In the genomic region with DNA sequence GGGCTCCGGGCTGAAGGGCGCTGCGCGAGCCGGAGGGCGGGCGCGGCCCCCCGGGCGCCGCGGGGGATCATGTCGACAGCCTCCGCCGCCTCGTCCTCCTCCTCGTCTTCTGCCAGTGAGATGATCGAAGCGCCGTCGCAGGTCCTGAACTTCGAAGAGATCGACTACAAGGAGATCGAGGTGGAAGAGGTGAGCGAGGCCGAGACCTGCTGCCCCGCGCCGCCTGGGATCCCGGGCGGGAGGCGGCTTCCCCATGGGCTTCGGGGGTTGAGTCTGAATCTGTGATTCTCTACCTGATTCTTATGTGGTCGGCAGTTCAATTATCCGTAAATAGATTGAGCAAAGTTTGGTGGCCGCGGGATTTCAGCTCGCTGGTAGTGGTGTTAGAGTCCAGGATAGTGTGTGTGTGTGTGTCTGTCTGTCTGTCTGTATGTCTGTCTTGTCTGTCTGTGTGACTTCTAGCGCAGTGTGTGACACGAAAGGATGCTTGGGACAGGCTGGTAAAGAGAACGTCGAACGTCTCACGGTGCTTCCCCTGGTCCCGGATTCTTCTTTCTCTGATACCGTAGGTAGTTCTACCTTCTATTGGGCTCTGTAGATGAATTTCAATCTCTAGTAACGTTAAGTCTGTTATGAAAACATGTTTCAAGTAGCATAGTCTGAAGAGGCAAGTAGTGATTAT, we compare ENCODE assay signal across 8 mouse cellular contexts. TPM values are rescaled to one million over a fixed set of nuclear protein-coding genes. Genes with fewer than 3 reads are reported as not detected.
DNase-seq lines count a peak whose midpoint lies in the region; ATAC-seq and TF ChIP-seq lines count a peak whose summit lies in the region.

No protein-coding gene starts in this region.

- no peak for TF ChIP-seq CTCF in kidney, adult 2 months (conservative IDR thresholded peaks at IDR 0.05; ENCODE audit: insufficient read depth, insufficient read length, low read depth, low read length)
- TF ChIP-seq CTCF in ES-Bruce4 (IDR thresholded peaks at IDR 0.05; ENCODE audit: low read depth, low read length): no peak

- peak overlapping the region; percentile 61 for H3K4me2 ChIP-seq in limb, embryonic 15.5 days
- H3K4me2 ChIP-seq in neural tube, embryonic 14.5 days (ENCODE audit: low read depth, low read length): peak overlapping the region; percentile 60

- H3K27ac ChIP-seq in kidney, adult 2 months (ENCODE audit: insufficient read depth, low read depth, low read length): peak overlapping the region; percentile 65
- H3K27ac ChIP-seq in ES-Bruce4 (ENCODE audit: insufficient read depth, low read length): peak overlapping the region; percentile 3
- peak overlapping the region; percentile 97 for H3K27ac ChIP-seq in forebrain, embryonic 10.5 days
- peak overlapping the region; percentile 99 for H3K27ac ChIP-seq in limb, embryonic 15.5 days
- peak overlapping the region; percentile 99 for H3K27ac ChIP-seq in neural tube, embryonic 14.5 days (ENCODE audit: low read depth, low read length)

- WGBS in kidney, adult 2 months: under 1% methylated on average over 47 of the region's 47 CpGs
- whole genome bisulfite sequencing in forebrain, embryonic 10.5 days: 1% methylated on average over 47 of the region's 47 CpGs
- WGBS in limb, embryonic 15.5 days: under 1% methylated on average over 47 of the region's 47 CpGs
- under 1% methylated on average over 47 of the region's 47 CpGs for WGBS in neural tube, embryonic 14.5 days

- ATAC-seq in limb, embryonic 15.5 days (ENCODE audit: insufficient number of reproducible peaks, low FRiP score, low TSS enrichment, low read depth): no peak
- ATAC-seq in neural tube, embryonic 14.5 days (ENCODE audit: low read depth): no peak

- H3K4me1 ChIP-seq in kidney, adult 2 months (ENCODE audit: control insufficient read depth, insufficient read depth, low read length): peaks cover 2% of the 10 kb centered on the region; the same call in 1 of the 2 replicates
- no peaks in the 10 kb centered on the region for H3K4me1 ChIP-seq in ES-Bruce4 (ENCODE audit: control insufficient read depth, insufficient read depth, low read length)
- peaks cover 25% of the 10 kb centered on the region for H3K4me1 ChIP-seq in forebrain, embryonic 10.5 days
- H3K4me1 ChIP-seq in limb, embryonic 15.5 days: peaks cover 14% of the 10 kb centered on the region
- H3K4me1 ChIP-seq in neural tube, embryonic 14.5 days (ENCODE audit: control insufficient read depth, insufficient read depth, low read length): peaks cover 13% of the 10 kb centered on the region

- DNase-seq in kidney, adult 2 months: peak; percentile 3
- no peak for DNase-seq in kidney, postnatal 14 days
- DNase-seq in forebrain, embryonic 10.5 days (ENCODE audit: extremely low spot score, low spot score): no peak
- DNase-seq in retina, embryonic 14.5 days (ENCODE audit: low spot score): no peak
- DNase-seq in cerebellum, adult 11-12 months: no peak

- no peaks in the 10 kb centered on the region for H3K36me3 ChIP-seq in kidney, adult 2 months (ENCODE audit: control insufficient read depth, insufficient read depth, low read length)
- no peaks in the 10 kb centered on the region for H3K36me3 ChIP-seq in ES-Bruce4 (ENCODE audit: control insufficient read depth, insufficient read depth, low read length, poor library complexity, severe bottlenecking)
- no peaks in the 10 kb centered on the region; the same call in 1 of the 2 replicates for H3K36me3 ChIP-seq in forebrain, embryonic 10.5 days (replicated peaks)
- H3K36me3 ChIP-seq in limb, embryonic 15.5 days: no peaks in the 10 kb centered on the region
- H3K36me3 ChIP-seq in neural tube, embryonic 14.5 days (ENCODE audit: control insufficient read depth, insufficient read depth, low read length): no peaks in the 10 kb centered on the region

- peak overlapping the region; percentile 95 for H3K9ac ChIP-seq in ES-Bruce4 (ENCODE audit: low read depth, poor library complexity, severe bottlenecking)
- H3K9ac ChIP-seq in limb, embryonic 15.5 days: peak overlapping the region; percentile 88
- H3K9ac ChIP-seq in neural tube, embryonic 14.5 days (replicated peaks; ENCODE audit: low read depth, low read length): peak overlapping the region; percentile 90

- TF ChIP-seq POLR2A in kidney, adult 2 months (IDR thresholded peaks at IDR 0.05; ENCODE audit: low read depth, low read length): no peak
- no peak for TF ChIP-seq POLR2A in ES-Bruce4 (IDR thresholded peaks at IDR 0.05; ENCODE audit: insufficient read depth, low read length)

- no peak for TF ChIP-seq EP300 in ES-Bruce4 (IDR thresholded peaks at IDR 0.05; ENCODE audit: insufficient read depth, low read depth, low read length)

- no peaks in the 10 kb centered on the region for H3K9me3 ChIP-seq in ES-Bruce4 (replicated peaks; ENCODE audit: control insufficient read depth, insufficient read depth, low read length, poor library complexity, severe bottlenecking)
- no peaks in the 10 kb centered on the region for H3K9me3 ChIP-seq in forebrain, embryonic 10.5 days
- no peaks in the 10 kb centered on the region for H3K9me3 ChIP-seq in limb, embryonic 15.5 days
- no peaks in the 10 kb centered on the region for H3K9me3 ChIP-seq in neural tube, embryonic 14.5 days (ENCODE audit: control insufficient read depth, low read length)

- H3K4me3 ChIP-seq in kidney, adult 2 months (ENCODE audit: insufficient read depth, low read depth, low read length): peak overlapping the region; percentile 85
- peak overlapping the region; percentile 91 for H3K4me3 ChIP-seq in ES-Bruce4 (ENCODE audit: low read depth, low read length)
- peak overlapping the region; percentile 90 for H3K4me3 ChIP-seq in forebrain, embryonic 10.5 days
- peak overlapping the region; percentile 78 for H3K4me3 ChIP-seq in limb, embryonic 15.5 days
- peak overlapping the region; percentile 81 for H3K4me3 ChIP-seq in neural tube, embryonic 14.5 days (ENCODE audit: low read depth, low read length)

- H3K27me3 ChIP-seq in kidney, adult 2 months (replicated peaks; ENCODE audit: control insufficient read depth, insufficient read depth, low read length): no peaks in the 10 kb centered on the region
- no peaks in the 10 kb centered on the region for H3K27me3 ChIP-seq in ES-Bruce4 (ENCODE audit: control insufficient read depth, insufficient read depth, low read length, poor library complexity, severe bottlenecking)
- no peaks in the 10 kb centered on the region for H3K27me3 ChIP-seq in forebrain, embryonic 10.5 days (ENCODE audit: poor library complexity, severe bottlenecking)
- no peaks in the 10 kb centered on the region for H3K27me3 ChIP-seq in limb, embryonic 15.5 days
- H3K27me3 ChIP-seq in neural tube, embryonic 14.5 days (ENCODE audit: control insufficient read depth, insufficient read depth, low read length): no peaks in the 10 kb centered on the region

RNA-seq across cellular contexts. Expression of gene Map3k7, which starts 0.4 kb away (rescaled TPM):
- polyA plus RNA-seq in kidney, adult 2 months (2012; rRNA removed): 34.8 and 44.1 TPM in 2 replicates
- polyA plus RNA-seq in ES-Bruce4 (2011; ENCODE audit: insufficient read depth, insufficient read length, low read depth, missing spikeins): 67.9 and 73.4 TPM in 2 replicates
- 43.3 and 47.0 TPM in 2 replicates for polyA plus RNA-seq in forebrain, embryonic 10.5 days (2016; fragmentation: Nextera tagmentation; extraction: Ambion mirVana)
- 27.1 and 30.5 TPM in 2 replicates for polyA plus RNA-seq in limb, embryonic 15.5 days (2015; fragmentation: Nextera tagmentation; extraction: Ambion mirVana)
- 33.7 and 34.8 TPM in 2 replicates for polyA plus RNA-seq in neural tube, embryonic 14.5 days (2014; fragmentation: Nextera tagmentation; extraction: Ambion mirVana)

Comparison
In these comparisons a context has a peak if more than half of its experiments do, and no peak if none do; other contexts are left out.
1. H3K27ac ChIP-seq: peak in every context shown above with its lines; median percentile 99 in limb, embryonic 15.5 days; 99 in neural tube, embryonic 14.5 days; 97 in forebrain, embryonic 10.5 days; 65 in kidney, adult 2 months; 3 in ES-Bruce4.